Mouse (Mus musculus) spleen, adult 2 months (tissue): ENCODE results near the gene Fam83c. TPM values are rescaled to one million over a fixed set of nuclear protein-coding genes. Genes with fewer than 3 reads are reported as not detected.

Experiments
- DNase-seq, 2 experiments: peaks; one replicate each; pipeline versions ENCODE4 v3.0.0 to v3.0.0-alpha.2; 2012 to 2021; ENCODE audit warnings: low spot score in 2 of 2, low read depth in 1 of 2
- H3K27ac ChIP-seq: fragments of 200-500 bp; 2 replicates; pipeline ENCODE4 v1.5.1; 2012; ENCODE audit warnings: low read length, inconsistent platforms; ENCODE audit not compliant: insufficient read depth
- H3K27me3 ChIP-seq: fragments of 200-500 bp; 2 replicates; pipeline ENCODE4 v1.6.1; 2012; ENCODE audit warnings: mild to moderate bottlenecking, moderate library complexity, low read length, inconsistent platforms; ENCODE audit not compliant: control insufficient read depth, insufficient read depth
- H3K36me3 ChIP-seq: fragments of 200-500 bp; 2 replicates; pipeline ENCODE4 v1.6.1; 2012; ENCODE audit warnings: mild to moderate bottlenecking, low read length, inconsistent platforms; ENCODE audit not compliant: control insufficient read depth, insufficient read depth
- H3K4me1 ChIP-seq: fragments of 200-500 bp; 2 replicates; pipeline ENCODE4 v1.6.1; 2011; ENCODE audit warnings: inconsistent platforms; ENCODE audit not compliant: control insufficient read depth, insufficient read depth, insufficient read length
- H3K4me3 ChIP-seq: fragments of 200-500 bp; 2 replicates; pipeline ENCODE4 v1.5.1; 2011; ENCODE audit warnings: mild to moderate bottlenecking, inconsistent platforms; ENCODE audit not compliant: insufficient read depth, insufficient read length; ENCODE audit errors: extremely low read depth
- CTCF ChIP-seq: fragments of 200-500 bp; IDR thresholded peaks from 2 replicates; pipeline ENCODE4 v1.5.1; 2011; ENCODE audit warnings: mild to moderate bottlenecking, inconsistent platforms; ENCODE audit not compliant: insufficient read depth, insufficient read length, insufficient replicate concordance; ENCODE audit errors: extremely low read depth
- POLR2A ChIP-seq: fragments of 200-500 bp; IDR thresholded peaks from 2 replicates; pipeline ENCODE4 v1.6.1; 2011; ENCODE audit warnings: low read depth, low read length, inconsistent platforms
- WGBS: fragments of 180-500 bp; shearing (Covaris S2); methylation state at CpG from one replicate; pipeline ENCODE4 v1.1.7; 2018; 5-methylcytosine and 5-hydroxymethylcytosine counted together
- polyA plus RNA-seq: library from polyadenylated mRNA; depleted of rRNA; stranded (reverse); fragments of >200 nt; gene quantifications from 2 replicates; pipeline ENCODE4 v1.2.3, GENCODE M21; 2012

The Fam83c gene
- polyA plus RNA-seq, 1 experiment, result not detected

DNA sequence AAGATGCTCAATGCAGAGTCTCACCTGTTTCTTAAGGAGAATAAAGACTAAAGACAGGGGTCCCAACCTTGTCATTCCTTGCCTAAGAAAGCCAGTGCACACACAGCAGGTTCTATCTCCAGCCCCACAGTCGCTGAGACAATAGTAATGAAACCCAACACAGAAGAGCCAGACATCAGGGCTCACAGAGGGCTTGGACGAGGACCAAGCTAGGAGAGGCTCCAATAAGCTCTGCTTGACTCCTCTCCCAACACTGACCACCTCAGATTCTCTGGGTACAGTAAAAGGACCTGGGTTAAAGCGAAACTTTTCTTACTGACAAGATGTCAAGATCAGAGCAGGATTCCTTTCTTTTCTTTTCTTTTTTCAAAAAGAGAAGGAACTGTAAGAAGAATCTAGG is 36.0 kb downstream of the Fam83c start:
- TF ChIP-seq POLR2A (no peak), CTCF (no peak)
- H3K27ac ChIP-seq, result no peak overlapping the region
- no peaks in the 10 kb centered on the region for H3K27me3 ChIP-seq
- WGBS, result 56% methylated on average over 3 of the region's 3 CpGs
- H3K4me1 ChIP-seq, result no peaks in the 10 kb centered on the region
- no peak for DNase-seq
- no peaks in the 10 kb centered on the region for H3K36me3 ChIP-seq
- no peak overlapping the region for H3K4me3 ChIP-seq

DNA sequence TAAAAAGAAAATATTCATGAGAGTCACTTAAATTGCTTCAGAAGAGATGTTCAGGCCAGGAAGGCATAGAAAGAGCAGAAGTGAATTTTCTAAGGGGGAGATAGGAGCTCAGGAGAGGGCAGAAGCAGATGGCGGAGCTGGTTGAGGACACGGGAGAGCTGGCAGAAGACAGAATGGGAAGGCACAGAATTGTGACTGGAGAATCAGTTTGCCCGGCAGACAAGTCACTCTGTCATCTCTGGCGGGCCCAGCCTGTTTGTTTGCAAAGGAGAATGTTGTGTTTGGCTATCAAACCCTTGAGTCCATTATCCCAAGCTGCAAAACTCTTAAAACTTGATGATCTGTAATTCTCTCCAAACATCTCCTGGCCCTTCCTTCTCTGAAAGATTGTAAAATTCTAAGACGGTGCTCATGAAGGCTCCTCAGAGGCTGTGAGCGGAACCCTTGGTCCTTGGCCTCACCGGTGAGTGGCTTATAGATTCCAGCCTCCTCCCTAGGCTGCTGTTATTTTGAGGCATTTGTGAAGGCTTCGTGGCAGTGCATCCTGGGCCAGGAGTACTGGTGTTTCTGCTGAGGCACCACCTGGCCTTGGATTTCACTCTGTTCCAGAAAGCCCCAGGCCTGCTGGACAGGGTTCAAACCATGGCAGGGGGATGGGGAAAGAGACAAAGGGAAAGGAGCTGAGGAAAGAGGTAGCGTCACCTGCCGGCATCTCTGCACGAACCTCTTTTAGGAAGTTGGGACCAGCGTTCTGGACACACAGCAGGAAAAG is 39.8 kb downstream of the Fam83c start:
- TF ChIP-seq POLR2A (no peak), CTCF (no peak)
- H3K27me3 ChIP-seq, result no peaks in the 10 kb centered on the region

GRCm38 (mm10) chr2:155792899-155793298 is 41.8 kb downstream of the Fam83c start:
- no peaks in the 10 kb centered on the region for H3K27me3 ChIP-seq
- WGBS, result 21% methylated on average over 12 of the region's 12 CpGs

More for the DNA sequence above, 39.8 kb downstream of the Fam83c start:
- H3K4me3 ChIP-seq, result no peak overlapping the region
- no peak overlapping the region for H3K27ac ChIP-seq
- no peak for DNase-seq
- 90% methylated on average over 12 of the region's 12 CpGs for WGBS
- H3K4me1 ChIP-seq, result no peaks in the 10 kb centered on the region
- H3K36me3 ChIP-seq, result no peaks in the 10 kb centered on the region

DNA sequence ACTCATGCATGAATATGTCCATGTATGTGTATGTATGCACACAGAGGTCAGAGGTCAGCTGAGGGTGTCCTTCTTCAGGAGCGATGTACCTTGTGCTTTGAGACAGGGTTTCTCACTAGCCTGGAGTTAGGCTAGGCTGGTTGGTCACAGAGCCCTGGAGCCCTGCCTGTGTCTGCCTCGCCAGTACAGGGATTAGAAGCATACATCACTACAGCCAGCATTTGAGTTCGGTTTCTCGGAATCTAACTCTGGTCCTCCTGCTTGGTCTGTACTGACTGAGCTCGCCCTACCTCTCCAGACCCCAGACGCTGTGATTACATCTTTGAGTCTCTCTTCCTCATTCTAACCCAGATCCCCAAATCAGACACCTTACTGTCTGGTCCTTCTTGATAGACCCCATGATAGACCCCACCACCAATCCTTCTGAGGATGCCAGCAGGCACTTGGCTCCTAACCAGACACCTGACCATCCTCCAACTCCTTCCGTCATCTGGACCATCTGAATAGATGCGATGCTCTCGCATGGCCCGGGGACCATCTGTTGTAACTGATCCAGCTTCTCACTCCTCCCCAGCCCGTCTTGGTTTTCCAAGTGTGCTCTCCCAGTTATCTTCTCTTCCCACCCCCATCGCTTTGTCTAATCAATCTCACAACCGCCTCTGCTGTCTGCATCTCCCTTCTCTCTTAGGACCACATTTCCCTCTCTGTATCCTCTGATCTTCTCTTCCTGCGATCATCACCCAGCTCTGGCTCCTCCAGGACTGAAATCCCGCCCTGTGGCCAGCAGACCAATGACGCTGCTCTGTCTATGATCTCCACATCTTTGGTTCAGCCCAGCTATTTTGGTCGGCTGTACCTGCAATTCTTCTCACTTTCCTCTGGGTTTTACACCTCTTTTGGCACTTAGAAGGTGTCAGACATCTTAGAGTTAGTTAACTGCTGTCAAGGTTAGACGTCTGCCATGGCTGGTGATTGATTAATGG is 46.4 kb downstream of the Fam83c start:
- Histone ChIP-seq H3K27me3 (no peaks in the 10 kb centered on the region), H3K4me3 (no peak overlapping the region), H3K27ac (no peak overlapping the region), H3K36me3 (no peaks in the 10 kb centered on the region), H3K4me1 (no peaks in the 10 kb centered on the region)
- WGBS, result 66% methylated on average over 18 of the region's 18 CpGs
- no peak for DNase-seq
- no peak for TF ChIP-seq CTCF
- no peak for TF ChIP-seq POLR2A

More at GRCm38 (mm10) chr2:155792899-155793298, 41.8 kb downstream of the Fam83c start:
- no peaks in the 10 kb centered on the region for H3K4me1 ChIP-seq
- TF ChIP-seq CTCF (no peak), POLR2A (no peak)
- no peak overlapping the region for H3K27ac ChIP-seq
- no peaks in the 10 kb centered on the region for H3K36me3 ChIP-seq
- H3K4me3 ChIP-seq, result no peak overlapping the region
- DNase-seq, result no peak

DNA sequence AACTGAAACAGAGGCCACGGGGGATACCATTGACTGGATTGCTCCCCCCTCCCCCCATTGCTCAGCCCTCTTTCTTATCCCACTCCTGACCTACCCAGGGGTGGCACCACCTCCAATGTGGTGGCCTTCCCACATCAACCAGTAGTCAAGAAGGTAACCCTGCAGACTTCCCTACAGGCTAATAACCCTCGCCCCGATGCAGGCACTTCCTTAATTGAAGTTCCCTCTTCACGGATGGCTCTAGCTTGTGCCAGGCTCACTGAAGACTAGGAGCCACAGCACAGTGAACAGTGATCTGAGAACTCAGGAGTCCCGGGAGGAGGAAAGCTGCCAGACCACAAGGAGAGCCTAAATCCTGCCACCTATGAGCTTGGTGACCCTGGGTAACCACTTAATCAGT is 47.7 kb downstream of the Fam83c start:
- Histone ChIP-seq H3K4me3 (no peak overlapping the region), H3K36me3 (no peaks in the 10 kb centered on the region), H3K27me3 (no peaks in the 10 kb centered on the region), H3K4me1 (no peaks in the 10 kb centered on the region), H3K27ac (no peak overlapping the region)
- TF ChIP-seq POLR2A (no peak), CTCF (no peak)
- DNase-seq, result no peak
- 24% methylated on average over 5 of the region's 5 CpGs for WGBS

DNA sequence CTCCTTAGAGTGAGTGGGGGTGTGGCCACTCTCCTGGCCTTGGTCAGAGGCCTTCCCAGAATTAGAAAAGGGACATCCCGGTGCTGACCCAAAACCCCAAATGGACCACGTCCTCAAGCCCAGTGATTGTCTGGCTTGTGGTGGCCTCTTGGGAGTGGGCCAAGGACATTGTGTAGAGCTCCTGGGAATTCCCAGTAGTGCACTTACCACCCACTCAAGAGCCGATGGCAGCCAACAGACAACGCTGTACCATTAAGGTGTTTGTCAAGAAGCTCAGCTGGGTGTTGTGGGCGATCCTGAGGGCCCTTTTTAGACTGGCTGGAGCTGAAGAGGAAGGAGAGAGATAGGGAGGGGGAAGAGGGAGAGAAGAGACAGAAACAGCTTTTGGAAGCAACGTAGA is 50.1 kb downstream of the Fam83c start:
- Histone ChIP-seq H3K36me3 (no peaks in the 10 kb centered on the region), H3K4me1 (no peaks in the 10 kb centered on the region), H3K4me3 (no peak overlapping the region), H3K27me3 (no peaks in the 10 kb centered on the region), H3K27ac (no peak overlapping the region)
- no peak for DNase-seq
- TF ChIP-seq CTCF (no peak), POLR2A (no peak)
- 79% methylated on average over 6 of the region's 6 CpGs for WGBS

DNA sequence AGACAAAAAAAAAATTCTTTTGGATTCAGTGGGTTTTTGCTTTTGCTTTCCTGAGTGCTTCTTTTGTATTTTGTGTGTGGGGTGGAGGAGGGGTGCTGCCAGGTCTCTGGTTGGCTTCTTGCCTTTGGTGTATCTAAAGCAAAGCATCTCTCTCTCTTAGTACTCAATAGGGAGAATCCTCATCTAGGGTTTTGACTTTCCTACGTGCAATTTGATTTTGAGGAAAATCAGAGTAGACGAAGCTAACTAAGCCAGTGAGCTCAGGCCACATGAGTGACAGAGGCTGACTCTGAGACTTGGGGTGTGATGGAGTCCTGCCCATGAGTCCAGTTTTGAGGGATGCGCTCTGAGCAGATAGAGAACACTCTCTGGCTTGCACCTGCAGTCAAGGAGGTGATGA is 55.1 kb downstream of the Fam83c start:
- WGBS, result 92% methylated on average over 3 of the region's 3 CpGs
- DNase-seq, result no peak
- H3K4me1 ChIP-seq, result no peaks in the 10 kb centered on the region
- H3K27ac ChIP-seq, result no peak overlapping the region
- TF ChIP-seq POLR2A (no peak), CTCF (no peak)
- no peaks in the 10 kb centered on the region for H3K36me3 ChIP-seq
- H3K27me3 ChIP-seq, result peaks cover 18% of the 10 kb centered on the region
- no peak overlapping the region for H3K4me3 ChIP-seq
